Comparison of ENCODE assay signal across 13 mouse cellular contexts in genomic region chr8:123980239-123980638, GRCm38 (mm10). TPM values are rescaled to one million over a fixed set of nuclear protein-coding genes. Genes with fewer than 3 reads are reported as not detected.
DNase-seq lines count a peak whose midpoint lies in the region; ATAC-seq and TF ChIP-seq lines count a peak whose summit lies in the region.
"Had no signal": no experiment of that assay in that cellular context is flagged by ENCODE, and none has a peak within 500 bp of the region (broad histone marks: within the 10 kb centered on the region; RNA-seq: fewer than 3 reads in every experiment).

No protein-coding gene starts in this region.

- H3K36me3 ChIP-seq in heart, embryonic 12.5 days: peaks cover 3% of the 10 kb centered on the region; the same call in 1 of the 2 replicates
- H3K36me3 ChIP-seq in testis, adult 2 months (ENCODE audit: control insufficient read depth, insufficient read depth, low read length): no peaks in the 10 kb centered on the region

- TF ChIP-seq POLR2A in testis, adult 2 months (IDR thresholded peaks at IDR 0.05; ENCODE audit: control insufficient read depth, low read depth, low read length): no peak

- no peak for ATAC-seq in heart, embryonic 12.5 days (ENCODE audit: insufficient number of reproducible peaks, low FRiP score)
- ATAC-seq: inflammation-experienced regulatory T-cells, adult 6 months; Patski had no signal

- TF ChIP-seq CTCF in testis, adult 2 months (IDR thresholded peaks at IDR 0.05; ENCODE audit: control insufficient read depth, insufficient read depth, insufficient replicate concordance, low read depth, low read length): no peak

- peak overlapping the region; percentile 35; the same call in 1 of the 2 replicates for H3K27ac ChIP-seq in heart, embryonic 12.5 days (ENCODE audit: poor library complexity, severe bottlenecking)
- no peak overlapping the region for H3K27ac ChIP-seq in testis, adult 2 months (ENCODE audit: control insufficient read depth, insufficient read depth, low read depth, low read length)

- WGBS in heart, embryonic 12.5 days: 39% methylated on average over 4 of the region's 4 CpGs

- no peaks in the 10 kb centered on the region for H3K27me3 ChIP-seq in heart, embryonic 12.5 days (replicated peaks)
- no peaks in the 10 kb centered on the region for H3K27me3 ChIP-seq in testis, adult 2 months (ENCODE audit: control insufficient read depth, insufficient read depth, low read length)
- H3K27me3 ChIP-seq: Patski had no signal

- no peak for DNase-seq in heart, postnatal 10 days
- no peak for DNase-seq in testis, postnatal 14 days (ENCODE audit: low spot score)
- DNase-seq in liver: peak; percentile 20
- no peak for DNase-seq in right cerebral cortex, postnatal 36 days (ENCODE audit: low spot score in 2 of 2)
- no peak for DNase-seq in adrenal gland, postnatal 25 days
- DNase-seq in kidney, adult 9 months: no peak
- DNase-seq: kidney, postnatal 10 days; layer of hippocampus, postnatal 36 days; thymus, postnatal 14 days had no signal

- peak overlapping the region; percentile 97 for H3K4me3 ChIP-seq in heart, embryonic 12.5 days
- peak overlapping the region; percentile 55 for H3K4me3 ChIP-seq in testis, adult 2 months (ENCODE audit: control insufficient read depth, low read depth, low read length)

- intact Hi-C loops in heart, postnatal 10 days (cut with DNase I): no loop called here

- H3K9ac ChIP-seq in heart, embryonic 12.5 days: peak overlapping the region; percentile 21

- H3K4me1 ChIP-seq in heart, embryonic 12.5 days (replicated peaks): peaks cover 48% of the 10 kb centered on the region
- peaks cover 4% of the 10 kb centered on the region for H3K4me1 ChIP-seq in testis, adult 2 months (ENCODE audit: control insufficient read depth, insufficient read depth, low read length)

- H3K4me2 ChIP-seq in heart, embryonic 12.5 days: peak overlapping the region; percentile 57

- H3K9me3 ChIP-seq in heart, embryonic 12.5 days (replicated peaks): no peaks in the 10 kb centered on the region

RNA-seq across cellular contexts. Expression of gene Abcb10, which starts 2.7 kb away (rescaled TPM):
- 36.1 and 37.3 TPM in 2 replicates for polyA plus RNA-seq in heart, embryonic 12.5 days (2016; fragmentation: Nextera tagmentation; extraction: Ambion mirVana)
- 10 to 100 TPM; 39.6 to 45.6 TPM for total RNA-seq in heart, postnatal 10 days (2021)
- polyA plus RNA-seq in testis, adult 2 months (2012; rRNA removed): 2.3 and 2.9 TPM in 2 replicates
- total RNA-seq in adrenal gland, postnatal 25 days (2021): 10.4 and 14.3 TPM in 2 replicates

RNA-seq across cellular contexts. Expression of gene Nup133, which starts 31.2 kb away (rescaled TPM):
- 32.1 and 32.5 TPM in 2 replicates for polyA plus RNA-seq in heart, embryonic 12.5 days (2016; fragmentation: Nextera tagmentation; extraction: Ambion mirVana)
- 10 to 100 TPM; 14.5 to 14.6 TPM for total RNA-seq in heart, postnatal 10 days (2021)
- 21.5 and 24.6 TPM in 2 replicates for polyA plus RNA-seq in testis, adult 2 months (2012; rRNA removed)
- 18.8 and 22.0 TPM in 2 replicates for total RNA-seq in adrenal gland, postnatal 25 days (2021)

RNA-seq across cellular contexts. Expression of gene Taf5l, which starts 41.0 kb away (rescaled TPM):
- 31.2 and 32.2 TPM in 2 replicates for polyA plus RNA-seq in heart, embryonic 12.5 days (2016; fragmentation: Nextera tagmentation; extraction: Ambion mirVana)
- total RNA-seq in heart, postnatal 10 days (2021): 10 to 100 TPM; 22.0 to 24.9 TPM
- polyA plus RNA-seq in testis, adult 2 months (2012; rRNA removed): 45.3 and 47.8 TPM in 2 replicates
- total RNA-seq in adrenal gland, postnatal 25 days (2021): 19.7 and 19.8 TPM in 2 replicates

RNA-seq across cellular contexts. Expression of gene Urb2, which starts 41.1 kb away (rescaled TPM):
- polyA plus RNA-seq in heart, embryonic 12.5 days (2016; fragmentation: Nextera tagmentation; extraction: Ambion mirVana): 5.6 TPM in 2 replicates
- total RNA-seq in heart, postnatal 10 days (2021): 1 to 10 TPM; 7.0 to 8.6 TPM
- polyA plus RNA-seq in testis, adult 2 months (2012; rRNA removed): 28.0 and 33.4 TPM in 2 replicates
- total RNA-seq in adrenal gland, postnatal 25 days (2021): 11.3 and 11.5 TPM in 2 replicates
